Mouse (Mus musculus): ENCODE measurements at regions not wholly inside any gene's neighbourhood (a gene's known extent, or its start where the extent isn't known, plus 50 kb on each side); places are given as distances from the start of the nearest gene placed in this dataset.

DNA sequence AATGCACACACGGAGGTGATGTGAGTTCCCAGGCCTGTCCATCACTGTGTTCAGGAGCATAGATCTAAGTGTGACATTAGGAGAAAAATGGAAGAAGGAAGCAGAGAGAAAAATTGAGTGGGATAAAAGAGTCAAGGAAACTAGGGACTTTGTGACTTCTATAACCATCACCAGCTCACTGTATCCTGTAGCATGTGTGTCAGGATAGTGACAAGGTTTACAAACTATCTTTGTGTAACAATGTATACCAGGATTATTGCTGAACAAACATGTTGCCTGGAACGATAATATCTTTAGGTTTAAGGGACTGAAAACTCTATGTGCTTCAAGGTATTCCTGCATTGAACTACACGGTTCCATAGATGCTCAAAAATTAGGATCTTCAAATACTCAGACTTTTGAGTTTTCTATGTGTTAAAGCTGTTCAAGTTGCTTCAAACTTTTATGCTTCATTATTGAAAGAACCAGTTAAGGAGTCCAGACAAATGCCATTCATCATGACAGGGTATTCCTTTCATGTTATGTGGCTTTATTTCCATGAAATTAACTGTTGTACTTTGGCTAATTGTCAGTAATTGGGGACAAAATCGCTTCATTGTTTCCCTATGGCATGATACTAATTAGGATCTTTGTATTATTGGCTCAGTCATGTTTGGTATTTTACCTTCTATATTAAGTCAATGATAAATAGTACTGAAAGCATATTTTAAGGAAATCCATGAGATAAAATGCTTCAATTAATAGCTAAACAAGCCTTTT, 200.5 kb downstream of the Gm11146 start:
- Histone ChIP-seq H3K27ac (ENCODE audit: low read length) (peak overlapping the region; percentile 67; the same call in 1 of the 2 replicates), H3K4me1 (ENCODE audit: control insufficient read depth, insufficient read depth, low read length) (peaks cover 23% of the 10 kb centered on the region; the same call in 1 of the 2 replicates), H3K9ac (replicated peaks; ENCODE audit: low read depth, low read length) (no peak overlapping the region)

DNA sequence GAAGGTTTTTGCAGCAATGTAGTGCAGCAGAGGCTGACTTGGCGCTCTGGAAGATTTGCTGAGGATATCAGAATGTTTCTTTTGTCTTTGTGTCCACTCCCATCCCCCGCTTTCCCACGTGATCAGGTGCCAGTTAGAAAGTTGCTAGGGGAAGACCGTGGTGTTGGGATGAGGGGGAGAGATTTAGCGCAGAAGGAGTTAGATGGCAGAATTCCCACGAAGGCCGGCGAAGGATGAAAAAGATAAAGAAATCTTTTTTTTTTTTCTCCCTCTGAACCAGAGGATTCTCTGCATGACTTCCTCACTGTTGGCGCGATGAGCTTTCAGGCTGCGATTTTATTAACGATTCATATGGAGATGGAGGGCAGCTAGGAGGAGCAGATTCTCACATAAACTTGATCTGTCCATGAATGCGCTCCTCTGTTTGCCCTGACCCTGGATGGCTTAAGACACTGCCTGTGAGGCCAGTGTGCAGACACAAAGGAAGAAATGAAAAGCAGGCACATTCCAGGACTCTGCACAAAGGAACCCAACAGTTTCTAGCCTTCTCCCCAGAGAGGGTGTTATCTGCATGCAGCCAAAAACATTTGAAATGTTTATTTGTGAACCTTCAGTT, 201.5 kb downstream of the Gm11146 start:
- peak overlapping the region; percentile 56 for H3K4me2 ChIP-seq (replicated peaks; ENCODE audit: low read depth, low read length)
- no peaks in the 10 kb centered on the region for H3K9me3 ChIP-seq (ENCODE audit: control insufficient read depth, low read depth, low read length)
- H3K27me3 ChIP-seq (ENCODE audit: control insufficient read depth, insufficient read depth, low read length), result no peaks in the 10 kb centered on the region
- H3K4me3 ChIP-seq (ENCODE audit: low read depth, low read length), result peak overlapping the region; percentile 24
- peak overlapping the region; percentile 30; the same call in 1 of the 2 replicates for H3K9ac ChIP-seq (replicated peaks; ENCODE audit: low read depth, low read length)
- H3K4me1 ChIP-seq (ENCODE audit: control insufficient read depth, insufficient read depth, low read length), result peaks cover 23% of the 10 kb centered on the region; the same call in 1 of the 2 replicates
- peak overlapping the region; percentile 67; the same call in 1 of the 2 replicates for H3K27ac ChIP-seq (ENCODE audit: low read length)
- under 1% methylated on average over 13 of the region's 13 CpGs for WGBS
- H3K36me3 ChIP-seq (ENCODE audit: control insufficient read depth, insufficient read depth, low read length), result no peaks in the 10 kb centered on the region
- ATAC-seq (ENCODE audit: insufficient number of reproducible peaks, insufficient read depth, low FRiP score, low read depth), result peak; percentile 49; the same call in 1 of the 2 replicates

More for the DNA sequence above, 200.5 kb downstream of the Gm11146 start:
- H3K4me2 ChIP-seq (replicated peaks; ENCODE audit: low read depth, low read length), result no peak overlapping the region; the same call in 1 of the 2 replicates
- H3K4me3 ChIP-seq (ENCODE audit: low read depth, low read length), result no peak overlapping the region
- H3K27me3 ChIP-seq (ENCODE audit: control insufficient read depth, insufficient read depth, low read length), result no peaks in the 10 kb centered on the region
- 55% methylated on average over 4 of the region's 4 CpGs for WGBS
- no peak for ATAC-seq (ENCODE audit: insufficient number of reproducible peaks, insufficient read depth, low FRiP score, low read depth)
- H3K9me3 ChIP-seq (ENCODE audit: control insufficient read depth, low read depth, low read length), result no peaks in the 10 kb centered on the region
- no peaks in the 10 kb centered on the region for H3K36me3 ChIP-seq (ENCODE audit: control insufficient read depth, insufficient read depth, low read length)

DNA sequence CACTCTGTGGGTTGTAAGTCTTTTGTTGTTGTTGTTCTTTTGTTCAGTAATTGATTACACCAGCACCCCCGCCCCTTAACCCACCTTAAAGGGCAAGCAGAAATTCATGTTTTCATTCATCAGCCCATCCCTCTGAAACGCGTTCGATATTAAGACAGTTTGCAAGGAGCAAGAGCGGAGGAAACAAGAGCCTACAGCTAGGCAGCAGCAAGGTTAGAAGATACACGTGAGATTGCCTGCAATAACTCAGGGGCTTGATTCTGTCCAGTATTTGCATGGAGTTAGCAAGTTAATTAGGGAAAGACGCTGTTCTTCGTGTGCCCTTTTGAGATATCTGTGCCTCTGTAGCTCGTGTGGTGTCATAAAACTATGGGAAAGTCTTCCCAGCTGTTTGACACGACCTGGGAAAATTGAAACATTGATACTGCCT, 202.0 kb downstream of the Gm11146 start:
- no peaks in the 10 kb centered on the region for H3K36me3 ChIP-seq (ENCODE audit: control insufficient read depth, insufficient read depth, low read length)
- no peaks in the 10 kb centered on the region for H3K27me3 ChIP-seq (ENCODE audit: control insufficient read depth, insufficient read depth, low read length)
- H3K9ac ChIP-seq (replicated peaks; ENCODE audit: low read depth, low read length), result peak overlapping the region; percentile 30; the same call in 1 of the 2 replicates
- no peak for ATAC-seq (ENCODE audit: insufficient number of reproducible peaks, insufficient read depth, low FRiP score, low read depth)
- H3K4me3 ChIP-seq (ENCODE audit: low read depth, low read length), result peak overlapping the region; percentile 24
- H3K4me2 ChIP-seq (replicated peaks; ENCODE audit: low read depth, low read length), result peak overlapping the region; percentile 56
- H3K9me3 ChIP-seq (ENCODE audit: control insufficient read depth, low read depth, low read length), result no peaks in the 10 kb centered on the region
- WGBS, result 7% methylated on average over 10 of the region's 10 CpGs
- peak overlapping the region; percentile 67; the same call in 1 of the 2 replicates for H3K27ac ChIP-seq (ENCODE audit: low read length)
- H3K4me1 ChIP-seq (ENCODE audit: control insufficient read depth, insufficient read depth, low read length), result peaks cover 23% of the 10 kb centered on the region; the same call in 1 of the 2 replicates

DNA sequence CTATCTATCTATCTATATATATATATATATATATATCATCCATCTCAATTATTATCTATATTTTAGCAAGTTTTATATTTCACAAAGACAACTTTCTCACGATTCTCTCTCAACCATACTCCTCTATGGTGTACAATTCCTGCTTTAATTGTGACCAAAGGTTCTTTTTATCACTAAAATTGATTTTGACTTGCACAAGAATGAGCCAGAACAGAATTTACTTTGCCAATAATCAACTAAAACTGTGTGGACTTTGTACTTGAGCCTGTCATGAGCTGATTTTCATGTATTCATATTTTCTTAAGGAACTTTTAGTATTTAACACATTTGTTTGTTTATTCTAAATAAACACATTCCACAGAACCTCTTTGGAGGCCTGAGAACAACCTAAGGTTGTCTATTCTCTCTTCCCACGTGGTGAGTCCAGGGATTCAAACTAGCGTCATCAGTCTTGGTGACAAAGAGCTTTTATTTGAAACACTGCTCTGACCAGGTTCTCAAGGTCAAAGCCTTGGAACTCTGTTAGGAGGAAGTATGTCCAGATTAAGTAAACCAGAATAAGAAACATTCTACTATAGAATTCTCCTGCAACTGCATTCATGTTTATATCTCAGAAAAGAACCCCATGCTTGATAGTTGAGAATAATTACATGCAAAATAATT, 207.7 kb downstream of the Gm11146 start:
- Histone ChIP-seq H3K27ac (ENCODE audit: low read length) (no peak overlapping the region), H3K9me3 (ENCODE audit: control insufficient read depth, low read depth, low read length) (no peaks in the 10 kb centered on the region), H3K9ac (replicated peaks; ENCODE audit: low read depth, low read length) (no peak overlapping the region), H3K36me3 (ENCODE audit: control insufficient read depth, insufficient read depth, low read length) (no peaks in the 10 kb centered on the region), H3K4me3 (ENCODE audit: low read depth, low read length) (no peak overlapping the region), H3K4me2 (replicated peaks; ENCODE audit: low read depth, low read length) (no peak overlapping the region), H3K27me3 (ENCODE audit: control insufficient read depth, insufficient read depth, low read length) (no peaks in the 10 kb centered on the region), H3K4me1 (ENCODE audit: control insufficient read depth, insufficient read depth, low read length) (no peaks in the 10 kb centered on the region)
- ATAC-seq (ENCODE audit: insufficient number of reproducible peaks, insufficient read depth, low FRiP score, low read depth), result no peak
- 51% methylated on average over 3 of the region's 3 CpGs for WGBS

DNA sequence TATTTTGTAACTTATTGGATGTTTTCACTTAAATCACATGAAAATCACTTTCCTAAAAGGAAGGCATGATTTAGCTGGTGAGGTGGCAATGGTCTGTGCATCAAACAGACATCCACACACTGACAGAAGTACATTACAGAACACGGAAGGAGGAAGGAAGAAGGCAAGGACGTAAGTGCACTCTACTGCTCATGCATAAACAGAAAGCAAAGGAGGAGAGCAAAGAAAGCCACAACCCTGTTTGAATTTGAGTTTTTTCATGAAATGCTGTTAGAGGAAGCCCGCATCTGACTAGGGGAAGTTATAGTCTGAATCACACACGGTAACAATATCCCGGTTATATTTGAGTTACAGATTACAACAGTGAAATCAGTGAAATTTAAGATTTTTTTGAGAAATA, 208.4 kb downstream of the Gm11146 start:
- Histone ChIP-seq H3K27me3 (ENCODE audit: control insufficient read depth, insufficient read depth, low read length) (no peaks in the 10 kb centered on the region), H3K9ac (replicated peaks; ENCODE audit: low read depth, low read length) (no peak overlapping the region), H3K4me1 (ENCODE audit: control insufficient read depth, insufficient read depth, low read length) (no peaks in the 10 kb centered on the region), H3K9me3 (ENCODE audit: control insufficient read depth, low read depth, low read length) (no peaks in the 10 kb centered on the region), H3K4me3 (ENCODE audit: low read depth, low read length) (no peak overlapping the region), H3K4me2 (replicated peaks; ENCODE audit: low read depth, low read length) (no peak overlapping the region), H3K27ac (ENCODE audit: low read length) (no peak overlapping the region), H3K36me3 (ENCODE audit: control insufficient read depth, insufficient read depth, low read length) (no peaks in the 10 kb centered on the region)
- 75% methylated on average over 5 of the region's 5 CpGs for WGBS
- ATAC-seq (ENCODE audit: insufficient number of reproducible peaks, insufficient read depth, low FRiP score, low read depth), result no peak

DNA sequence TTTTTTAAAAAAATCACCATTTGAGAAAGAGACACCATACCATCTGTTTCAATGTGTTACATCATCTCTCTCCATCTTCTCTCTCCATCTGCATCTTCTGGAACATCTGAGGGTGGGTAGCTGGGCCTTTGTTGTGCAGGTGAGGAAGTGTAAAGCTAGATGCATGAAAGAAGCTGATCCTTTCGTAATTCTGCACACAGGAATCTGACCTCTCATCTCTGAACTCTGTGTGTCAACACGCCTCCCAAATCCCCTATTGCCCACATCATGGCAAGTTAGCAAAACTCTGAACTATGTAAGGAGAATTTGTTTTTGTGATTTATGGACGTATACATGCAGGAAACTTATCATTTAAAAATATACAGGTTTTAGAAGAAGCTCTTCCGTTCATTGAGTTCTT, 209.7 kb downstream of the Gm11146 start:
- no peak for ATAC-seq (ENCODE audit: insufficient number of reproducible peaks, insufficient read depth, low FRiP score, low read depth)
- H3K4me1 ChIP-seq (ENCODE audit: control insufficient read depth, insufficient read depth, low read length), result no peaks in the 10 kb centered on the region
- 61% methylated on average over 4 of the region's 4 CpGs for whole genome bisulfite sequencing

DNA sequence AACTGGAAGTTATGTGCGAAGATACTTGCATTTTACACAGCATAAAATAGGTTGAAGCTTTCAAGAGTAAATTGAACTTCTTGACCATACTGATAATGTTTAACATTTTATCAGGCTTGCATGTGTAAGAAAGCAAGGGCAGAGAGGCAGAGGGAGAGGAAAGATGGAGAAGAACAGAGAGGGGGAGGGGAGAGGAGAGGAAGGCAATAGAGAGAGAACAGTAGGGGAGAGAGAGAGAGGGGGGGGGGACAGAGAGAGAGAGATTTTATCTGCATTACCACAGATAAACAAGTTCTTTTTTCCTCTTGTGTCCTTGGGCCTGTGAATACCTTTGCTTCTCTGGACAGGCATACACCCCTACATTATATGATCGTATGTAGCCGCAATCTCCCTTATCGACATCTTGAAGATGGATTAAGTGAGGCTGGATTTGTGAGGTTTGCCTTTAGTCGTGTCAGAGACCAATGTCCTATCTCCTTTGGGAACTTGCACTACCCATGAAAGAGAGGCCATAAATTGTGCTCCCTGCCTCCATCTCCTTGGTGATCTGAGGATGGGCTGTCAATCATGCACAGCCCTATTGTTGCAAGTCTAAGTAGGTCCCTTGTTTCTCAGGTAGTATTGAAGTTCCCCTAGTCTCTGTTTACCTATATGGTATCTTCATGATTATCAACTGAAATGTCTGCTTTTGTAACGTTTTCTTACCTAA, 217.7 kb downstream of the Gm11146 start:
- Histone ChIP-seq H3K4me1 (ENCODE audit: control insufficient read depth, insufficient read depth, low read length) (no peaks in the 10 kb centered on the region), H3K27me3 (ENCODE audit: control insufficient read depth, insufficient read depth, low read length) (no peaks in the 10 kb centered on the region), H3K36me3 (ENCODE audit: control insufficient read depth, insufficient read depth, low read length) (no peaks in the 10 kb centered on the region), H3K4me2 (replicated peaks; ENCODE audit: low read depth, low read length) (no peak overlapping the region), H3K9ac (replicated peaks; ENCODE audit: low read depth, low read length) (no peak overlapping the region), H3K9me3 (ENCODE audit: control insufficient read depth, low read depth, low read length) (no peaks in the 10 kb centered on the region), H3K27ac (ENCODE audit: low read length) (no peak overlapping the region), H3K4me3 (ENCODE audit: low read depth, low read length) (no peak overlapping the region)
- no peak for ATAC-seq (ENCODE audit: insufficient number of reproducible peaks, insufficient read depth, low FRiP score, low read depth)
- 62% methylated on average over 6 of the region's 6 CpGs for WGBS

More for the DNA sequence above, 209.7 kb downstream of the Gm11146 start:
- H3K9ac ChIP-seq (replicated peaks; ENCODE audit: low read depth, low read length), result no peak overlapping the region
- no peak overlapping the region for H3K4me2 ChIP-seq (replicated peaks; ENCODE audit: low read depth, low read length)
- no peaks in the 10 kb centered on the region for H3K36me3 ChIP-seq (ENCODE audit: control insufficient read depth, insufficient read depth, low read length)
- H3K9me3 ChIP-seq (ENCODE audit: control insufficient read depth, low read depth, low read length), result no peaks in the 10 kb centered on the region
- H3K27me3 ChIP-seq (ENCODE audit: control insufficient read depth, insufficient read depth, low read length), result no peaks in the 10 kb centered on the region
- H3K27ac ChIP-seq (ENCODE audit: low read length), result no peak overlapping the region
- no peak overlapping the region for H3K4me3 ChIP-seq (ENCODE audit: low read depth, low read length)

DNA sequence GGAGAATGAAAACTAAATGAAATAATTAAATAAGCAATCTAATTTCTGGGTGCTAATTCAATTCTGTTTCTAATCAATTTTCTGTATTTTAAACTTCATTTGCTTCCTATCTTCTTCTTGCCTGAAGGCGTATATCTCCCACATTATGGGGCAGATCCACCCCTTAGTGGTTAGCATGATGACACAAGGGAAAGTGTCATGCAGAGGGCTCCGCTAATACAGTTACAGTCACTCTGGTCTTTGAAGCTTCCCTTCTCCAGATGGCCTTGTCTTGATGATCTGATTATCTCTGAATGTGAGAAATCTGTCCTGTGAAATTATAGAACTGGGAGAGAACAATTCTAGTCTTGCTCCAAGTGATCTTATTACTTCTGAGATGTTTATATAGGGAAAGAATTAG, 219.1 kb downstream of the Gm11146 start:
- no peak overlapping the region for H3K4me3 ChIP-seq (ENCODE audit: low read depth, low read length)
- 85% methylated on average over 2 of the region's 2 CpGs for WGBS
- H3K27me3 ChIP-seq (ENCODE audit: control insufficient read depth, insufficient read depth, low read length), result no peaks in the 10 kb centered on the region
- no peak for ATAC-seq (ENCODE audit: insufficient number of reproducible peaks, insufficient read depth, low FRiP score, low read depth)
- no peak overlapping the region for H3K9ac ChIP-seq (replicated peaks; ENCODE audit: low read depth, low read length)
- no peaks in the 10 kb centered on the region for H3K36me3 ChIP-seq (ENCODE audit: control insufficient read depth, insufficient read depth, low read length)
- no peak overlapping the region for H3K27ac ChIP-seq (ENCODE audit: low read length)
- H3K4me2 ChIP-seq (replicated peaks; ENCODE audit: low read depth, low read length), result no peak overlapping the region
- no peaks in the 10 kb centered on the region for H3K4me1 ChIP-seq (ENCODE audit: control insufficient read depth, insufficient read depth, low read length)
- H3K9me3 ChIP-seq (ENCODE audit: control insufficient read depth, low read depth, low read length), result no peaks in the 10 kb centered on the region
